Mouse (Mus musculus) cerebellum, adult 18-20 months (tissue): ENCODE data around the gene Myg1.

Experiments used
- DNase-seq, 2 experiments: peaks; one replicate each; pipeline ENCODE4 v3.0.0; 2021

Myg1 gene

DNA sequence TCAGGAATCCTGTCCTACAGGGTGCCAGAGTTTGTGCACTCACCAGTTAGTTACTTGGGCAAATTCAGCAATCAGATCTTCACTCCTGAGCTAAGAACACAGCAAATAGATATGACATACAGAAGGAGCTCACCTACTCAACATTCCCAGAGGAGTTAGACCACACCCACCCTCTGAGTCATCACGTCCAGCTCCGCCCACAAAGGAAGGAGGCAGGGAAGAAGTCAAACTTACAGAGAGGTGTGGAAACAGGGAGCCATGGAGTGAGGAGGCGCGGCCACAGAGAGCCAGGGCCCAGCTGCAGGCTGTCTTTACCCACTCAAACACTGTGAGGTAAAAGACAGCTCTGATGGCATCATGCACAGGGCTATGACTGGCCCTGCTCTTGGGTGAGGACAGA is 14.9 kb downstream of the Myg1 start:
- DNase-seq = no peak

DNA sequence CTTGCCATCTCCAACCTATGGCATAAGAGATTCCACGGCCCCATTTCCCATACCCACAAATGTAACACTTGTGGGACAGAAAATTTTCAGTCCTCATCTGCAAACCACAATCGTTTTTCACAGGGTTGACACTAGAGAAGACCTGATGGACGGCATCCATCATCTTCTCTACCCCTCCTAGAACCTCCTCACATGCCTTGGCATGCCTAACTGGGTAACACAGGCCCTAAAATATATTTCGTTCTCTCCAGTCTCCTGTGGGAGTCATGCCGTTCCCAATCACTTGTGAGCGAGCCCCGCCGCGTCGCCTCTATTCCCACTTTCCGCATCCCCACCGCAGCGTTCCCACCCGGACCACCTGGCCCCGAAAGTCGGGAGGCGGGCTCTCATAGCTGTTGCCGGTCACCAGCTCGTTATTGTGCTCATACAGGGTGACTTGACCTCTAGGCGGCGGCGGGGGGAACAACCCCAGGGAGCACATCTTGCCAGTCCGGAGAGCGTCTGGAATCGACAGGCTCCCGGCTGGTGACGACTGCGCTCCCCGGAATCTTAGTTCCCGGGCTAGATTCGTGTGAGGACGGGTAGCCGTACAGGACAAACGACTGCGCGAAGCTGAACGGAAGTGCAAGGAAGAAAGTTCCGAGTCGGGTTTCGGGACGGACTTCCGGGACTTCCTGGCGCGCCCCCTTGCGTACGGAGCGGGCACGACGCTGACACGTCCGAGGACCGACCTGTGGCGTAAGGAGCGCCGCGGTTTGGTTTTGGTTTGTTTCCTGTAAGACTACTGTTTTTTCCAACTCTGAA is 18.8 kb downstream of the Myg1 start, which contains the start of gene Aaas:
Aaas (minus strand) TSS at position 634 of the 804 bp plus-strand sequence.
- DNase-seq = peak; percentile 94 to 96

DNA sequence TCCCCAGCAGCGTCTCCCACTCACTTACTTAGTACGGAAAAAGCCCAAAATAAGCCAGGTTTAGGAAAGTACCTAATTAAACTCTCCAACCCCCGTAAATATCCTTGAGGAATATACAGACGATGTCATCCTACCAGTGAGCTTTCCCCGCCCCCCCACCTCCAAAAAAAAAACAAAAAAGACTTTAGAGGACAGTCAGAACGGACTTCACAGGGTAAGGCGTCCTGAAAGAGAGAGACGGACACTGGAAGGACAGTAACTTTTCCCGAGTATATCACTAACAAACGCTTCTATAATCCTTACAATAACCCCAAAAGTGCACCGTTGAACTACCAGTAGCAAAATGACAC is 19.4 kb downstream of the Myg1 start:
- no peak for DNase-seq

DNA sequence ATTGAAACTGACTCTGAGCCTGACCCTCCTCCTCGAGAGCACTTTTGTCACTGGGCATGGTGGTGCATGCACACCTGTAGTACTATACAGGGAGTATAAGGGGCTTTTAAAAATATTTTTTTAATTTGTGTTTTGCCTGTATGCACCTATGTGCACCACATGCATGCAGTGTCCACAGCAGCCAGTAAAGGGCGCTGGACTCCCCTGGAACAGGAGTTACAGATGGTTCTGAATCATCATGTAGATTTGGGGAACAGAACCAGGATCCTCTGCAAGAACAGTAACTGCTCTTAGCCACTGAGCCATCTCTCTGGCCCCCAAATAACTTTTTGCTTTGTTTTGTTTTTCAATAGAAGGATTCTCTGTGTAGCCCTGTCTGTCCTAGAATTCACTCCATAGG is 20.7 kb downstream of the Myg1 start:
- no peak for DNase-seq

DNA sequence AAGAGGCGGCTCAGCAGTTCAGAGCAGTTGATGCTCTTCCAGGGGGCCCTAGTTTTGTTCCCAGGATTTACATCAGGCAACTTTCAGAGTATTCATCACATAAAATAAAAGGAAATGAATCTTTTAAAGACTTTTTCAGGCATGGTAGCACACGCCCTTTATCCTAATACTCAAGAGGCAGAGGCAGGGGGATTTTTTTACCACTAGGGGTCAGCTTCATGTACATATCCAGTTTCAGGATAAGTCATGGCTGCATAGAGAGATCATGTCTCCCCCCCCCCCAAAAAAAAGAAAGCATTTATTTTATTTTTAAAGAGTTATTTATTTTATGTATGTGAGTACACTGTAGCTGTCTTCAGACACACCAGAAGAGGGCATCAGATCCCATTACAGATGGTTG is 22.5 kb downstream of the Myg1 start:
- no peak for DNase-seq

DNA sequence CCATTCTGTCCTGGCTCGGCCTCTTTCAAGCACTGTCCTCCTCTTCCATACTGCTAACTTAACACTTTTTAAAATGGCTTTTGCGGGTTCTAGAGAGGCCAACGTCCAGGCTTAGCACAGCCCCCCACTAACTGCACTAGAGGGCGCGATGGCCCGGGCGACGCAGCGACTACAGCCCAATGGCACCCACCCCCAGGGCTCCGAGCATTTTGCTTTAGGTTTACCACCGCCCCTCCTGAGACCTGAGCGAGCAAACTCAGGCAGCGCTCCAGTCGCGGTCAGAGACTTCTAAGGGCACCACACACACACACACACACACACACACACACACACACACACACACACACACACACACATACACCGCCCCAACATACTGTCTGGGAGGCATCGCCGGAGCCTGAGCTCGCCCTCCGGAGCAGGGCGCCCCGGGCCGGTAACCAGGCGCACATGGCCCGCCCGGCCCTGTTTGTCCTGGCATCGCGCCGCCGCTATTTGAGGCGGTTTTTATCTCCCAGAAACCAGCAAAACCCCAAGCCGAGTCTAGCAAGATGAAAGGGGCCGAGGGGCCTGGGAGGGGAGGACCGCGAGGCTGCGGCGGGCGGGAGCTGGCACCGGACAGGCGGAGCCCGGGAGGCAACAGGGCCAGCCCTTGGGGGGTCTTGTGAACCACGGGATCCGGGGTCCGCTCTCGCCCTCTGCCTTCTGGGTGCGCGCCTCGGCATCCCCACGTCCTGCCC is 23.8 kb downstream of the Myg1 start:
- peak in 1 of 2 experiments; percentile 39 for DNase-seq

DNA sequence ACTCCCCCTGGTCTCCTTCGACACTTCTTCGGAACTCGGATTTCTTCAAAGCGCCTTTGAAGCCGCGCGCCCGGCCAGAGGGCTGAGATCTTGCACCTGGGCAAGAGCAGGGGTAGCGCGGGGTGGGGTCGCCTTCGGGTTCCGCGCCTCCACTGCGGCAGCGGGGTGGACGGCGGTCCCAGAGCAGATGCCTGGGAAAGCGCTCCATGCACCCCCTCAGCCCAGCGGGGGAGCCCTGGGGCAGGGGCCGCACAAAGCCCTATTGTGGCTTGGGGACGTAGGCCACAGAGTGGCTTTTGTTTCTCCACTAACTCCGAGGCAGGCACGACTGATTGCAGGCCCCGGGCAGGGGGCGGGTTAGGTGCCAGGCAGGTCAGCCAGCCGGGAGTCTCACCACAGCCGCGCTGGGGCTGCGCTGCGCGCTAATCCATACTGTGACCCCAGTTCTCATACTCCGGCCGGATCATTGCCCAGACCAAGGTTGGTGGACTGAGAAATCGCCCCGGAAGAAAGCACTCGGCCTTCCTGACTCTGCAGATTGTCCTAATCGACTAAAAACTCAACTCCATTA is 24.4 kb downstream of the Myg1 start:
- DNase-seq = peak; percentile 16 to 20

DNA sequence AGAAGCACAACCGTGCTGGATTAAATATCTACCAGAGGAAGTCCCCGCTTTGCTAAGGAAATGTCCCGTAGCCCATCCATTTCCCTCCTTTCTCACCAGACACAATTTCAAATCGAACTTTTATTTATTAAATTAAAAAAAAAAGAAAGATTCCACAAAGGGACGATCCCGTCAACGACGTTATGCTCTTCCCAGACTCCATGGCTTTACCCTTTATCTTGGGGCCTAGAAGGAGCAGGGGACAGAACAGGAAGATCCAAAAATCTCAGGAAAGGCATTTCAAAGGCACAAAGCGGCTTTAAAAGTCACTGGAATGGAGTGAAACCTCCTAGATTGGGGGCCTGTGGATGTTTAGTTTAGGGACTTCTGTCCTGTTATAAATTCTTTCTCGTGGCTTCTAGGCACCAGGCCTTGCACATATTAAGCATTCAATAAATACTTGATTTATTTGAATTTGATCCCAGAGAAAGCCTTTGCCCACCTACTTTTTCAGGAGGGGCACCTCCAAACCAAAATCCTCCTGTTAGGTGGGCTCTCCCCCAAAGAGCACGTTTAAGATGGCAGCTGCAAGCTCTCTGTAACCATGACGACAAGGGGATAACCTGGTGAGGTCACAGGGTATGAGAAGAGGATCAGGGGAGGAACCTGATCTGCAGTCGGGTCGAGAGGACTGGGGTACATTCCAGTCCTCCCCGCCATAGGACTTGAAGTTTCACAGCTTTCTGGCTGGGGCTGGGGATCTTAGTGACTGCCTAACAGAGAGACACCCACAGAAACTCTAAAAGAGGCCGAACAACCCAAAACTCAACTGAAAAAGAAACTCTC is 25.2 kb downstream of the Myg1 start:
- no peak for DNase-seq

DNA sequence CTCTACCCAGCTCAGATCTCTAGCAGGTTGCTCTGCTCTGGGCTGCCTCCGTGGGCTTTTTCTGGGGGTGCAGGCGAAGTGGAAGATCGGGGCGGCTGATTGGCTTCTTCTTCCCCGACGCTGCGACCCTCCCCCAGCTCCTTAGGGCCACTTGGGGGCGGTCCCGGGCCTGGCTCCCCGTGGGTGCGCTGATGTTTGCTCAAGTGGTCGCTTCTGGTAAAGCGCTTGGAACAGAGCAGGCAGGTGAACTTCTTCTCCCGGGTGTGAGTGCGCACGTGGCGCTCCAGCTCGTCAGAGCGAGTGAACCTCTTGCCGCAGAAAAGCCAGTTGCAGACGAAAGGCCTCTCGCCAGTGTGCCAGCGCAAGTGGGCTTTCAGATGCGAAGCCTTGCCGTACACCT is 26.6 kb downstream of the Myg1 start:
- DNase-seq = no peak

DNA sequence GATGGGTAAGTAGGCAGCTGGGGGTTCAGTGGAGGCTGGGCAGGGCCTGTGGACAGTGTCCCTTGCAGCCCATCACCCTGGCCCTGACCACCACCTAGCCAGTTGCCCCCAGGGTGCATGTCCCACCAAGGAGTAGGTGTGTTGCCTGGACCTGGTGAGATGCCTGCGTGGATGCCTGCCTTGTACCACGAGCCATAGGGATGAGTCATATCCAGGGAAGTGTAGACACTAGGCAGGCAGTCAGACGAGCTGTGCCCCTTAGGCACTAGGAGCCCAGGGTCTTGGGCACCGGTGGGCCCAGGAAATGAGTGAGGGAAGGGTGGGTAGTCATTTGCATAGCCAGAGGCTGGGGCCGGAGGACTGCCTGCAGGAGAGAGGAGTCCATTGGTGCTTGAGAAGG is 27.3 kb downstream of the Myg1 start:
- no peak for DNase-seq

DNA sequence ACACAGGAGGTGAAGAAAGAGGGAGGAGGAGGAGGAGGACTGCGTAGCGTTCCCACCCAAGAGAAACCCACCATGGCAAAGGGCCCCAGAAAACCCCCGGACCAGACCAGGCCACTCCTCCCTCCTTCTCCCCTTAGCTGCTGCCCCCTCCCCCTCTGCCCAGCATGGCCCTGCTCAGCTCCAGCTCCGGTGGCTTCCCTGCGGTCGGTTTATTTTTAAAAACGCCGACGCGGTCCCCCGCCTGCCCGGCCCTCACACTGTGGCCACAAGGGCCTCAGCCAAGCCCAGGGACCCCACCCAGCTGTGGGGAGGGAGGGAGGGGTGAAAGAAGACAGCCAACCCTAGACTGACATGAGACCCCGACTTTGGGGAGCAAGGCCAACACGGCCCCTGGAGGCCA is 31.1 kb downstream of the Myg1 start:
- DNase-seq = no peak

DNA sequence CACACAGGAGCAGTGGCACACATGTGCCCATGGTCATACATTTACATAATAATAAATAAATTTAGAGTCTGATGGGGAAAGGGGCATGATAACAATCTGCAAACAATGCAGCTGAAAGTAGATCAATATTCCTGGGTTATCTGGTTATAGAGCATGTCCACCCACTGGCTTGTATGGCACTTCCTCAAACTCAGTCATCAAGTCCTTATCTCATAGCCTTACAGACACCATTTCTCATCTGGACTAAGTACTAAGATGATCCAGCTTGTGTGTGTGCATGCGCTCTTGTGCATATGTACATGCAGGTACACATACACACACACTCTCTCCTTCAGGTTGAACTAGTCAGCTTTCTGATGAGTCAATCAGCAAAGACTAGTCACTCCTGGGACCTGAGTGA is 33.2 kb downstream of the Myg1 start:
- no peak for DNase-seq

DNA sequence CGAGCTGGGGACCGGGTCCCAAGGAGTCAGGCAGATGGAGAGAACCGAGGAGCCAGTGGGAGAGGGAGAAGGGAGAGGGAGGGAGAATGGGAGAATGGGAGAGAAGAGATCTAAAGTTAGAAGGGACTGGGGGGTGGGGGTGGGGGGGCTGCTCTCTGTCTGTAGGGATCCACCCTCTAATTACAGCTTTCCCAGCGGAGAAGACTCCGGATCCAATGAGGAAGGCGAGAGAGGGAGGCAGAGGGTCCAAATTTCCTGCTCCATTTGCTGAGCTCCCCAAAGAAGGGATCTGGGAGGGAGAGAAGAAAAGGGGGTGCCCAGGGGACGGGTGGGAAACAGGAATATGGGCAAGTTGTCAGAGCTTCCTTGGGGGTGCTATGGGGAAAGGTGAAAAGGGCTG is 34.7 kb downstream of the Myg1 start:
- no peak for DNase-seq

DNA sequence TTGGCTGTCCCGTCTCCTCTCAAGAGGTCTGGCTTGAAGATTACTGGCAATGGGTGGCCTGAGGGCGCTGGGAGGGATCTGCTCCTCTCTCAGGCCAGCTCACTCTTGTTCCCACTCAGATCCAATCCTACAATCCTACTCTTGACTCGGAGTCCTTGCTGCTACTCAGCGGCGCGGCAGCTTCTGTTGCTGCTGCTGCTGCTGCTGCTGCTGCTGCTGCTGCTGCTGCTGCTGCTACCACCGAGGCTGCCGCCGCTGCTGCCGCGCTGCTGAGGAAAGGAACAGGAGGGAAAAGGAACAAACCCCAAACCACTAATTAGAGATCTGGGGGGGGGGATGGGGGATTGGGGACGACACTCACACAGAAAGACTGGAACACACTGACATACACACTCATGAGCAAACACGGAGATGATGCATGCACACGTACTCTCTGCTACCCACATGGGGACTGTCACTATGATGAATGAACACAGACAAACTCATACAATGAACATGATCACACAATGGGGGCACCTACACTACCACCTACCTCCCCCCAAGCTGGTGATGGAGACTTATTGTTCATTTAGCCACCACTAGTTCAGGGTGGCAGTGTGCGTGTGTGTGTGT is 35.3 kb downstream of the Myg1 start, which contains the start of gene Sp7:
Sp7 (minus strand) TSS at position 450 of the 612 bp plus-strand sequence.
- no peak for DNase-seq

DNA sequence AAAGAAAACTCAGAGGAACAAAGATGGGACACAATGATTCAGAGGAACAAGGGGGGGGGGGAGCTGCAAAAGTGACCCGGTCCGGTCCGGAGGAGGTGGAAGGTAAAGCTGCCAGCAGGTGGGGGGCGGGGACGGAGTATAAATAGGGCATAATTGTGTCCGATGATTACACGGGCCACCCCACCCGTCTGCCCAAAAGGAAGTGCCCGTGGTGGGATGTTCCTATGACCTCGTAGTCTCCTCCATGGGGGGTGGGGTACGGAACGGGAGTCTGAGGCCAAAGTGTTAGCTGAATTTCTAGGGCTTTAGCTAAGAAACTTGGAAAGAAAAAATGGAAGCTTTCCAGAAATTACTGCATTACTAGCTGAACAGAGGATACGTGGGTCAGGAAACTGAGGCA is 38.5 kb downstream of the Myg1 start:
- no peak for DNase-seq

DNA sequence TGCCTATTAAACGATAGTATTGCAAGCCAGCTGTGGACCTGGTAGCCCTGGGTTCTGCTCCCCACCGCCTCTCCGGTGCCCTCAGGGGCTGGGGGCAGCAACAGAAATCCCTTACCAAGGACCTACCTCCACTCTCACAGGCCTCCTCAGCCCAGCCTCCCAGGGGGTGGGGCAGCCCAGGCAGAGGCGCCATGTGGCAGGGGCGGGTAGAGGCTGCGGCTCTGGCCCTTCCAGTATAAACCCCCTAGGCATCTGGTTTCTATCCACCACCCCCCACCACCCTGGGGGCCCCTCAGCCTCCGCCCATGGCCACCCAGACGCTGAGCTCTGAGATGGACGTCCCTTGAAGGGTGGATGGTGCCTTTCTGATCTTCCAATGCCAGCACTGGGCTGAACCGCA is 39.2 kb downstream of the Myg1 start:
- DNase-seq = no peak

DNA sequence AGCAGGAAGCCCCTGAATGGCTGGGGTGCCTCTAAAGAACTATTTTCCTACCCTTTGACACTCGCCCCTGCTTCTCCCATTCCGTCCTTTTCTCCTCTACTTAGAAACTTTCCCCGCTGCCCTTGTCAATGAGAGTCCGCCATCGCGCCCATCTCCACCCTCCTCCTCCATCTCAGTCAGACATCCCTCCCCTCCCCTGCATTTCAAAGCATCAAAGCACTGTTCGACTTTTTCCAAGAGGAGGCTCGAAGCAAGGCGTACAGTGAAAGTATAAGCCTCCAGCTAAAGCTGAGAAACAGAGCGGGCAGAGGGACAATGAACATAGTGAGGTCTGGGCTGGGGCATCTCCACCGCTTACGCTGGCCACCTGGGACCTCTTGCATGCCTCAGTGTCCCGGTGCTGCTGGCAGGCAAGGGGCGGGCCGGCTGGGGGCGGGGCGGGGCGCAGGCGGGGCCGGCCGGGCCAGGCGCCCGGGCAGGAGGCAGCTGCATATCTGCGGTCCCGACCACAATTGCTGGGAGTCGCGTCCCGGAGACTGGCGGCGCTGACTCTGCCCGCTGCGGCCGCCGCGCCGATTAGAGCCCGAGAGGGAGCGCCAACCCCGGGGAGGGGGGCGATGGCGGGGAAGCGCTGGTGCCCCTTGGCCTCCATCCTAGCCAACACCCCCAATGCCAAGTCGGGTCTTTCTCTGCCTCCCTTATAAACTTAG is 45.1 kb downstream of the Myg1 start:
- DNase-seq = peak; percentile 31 to 47

DNA sequence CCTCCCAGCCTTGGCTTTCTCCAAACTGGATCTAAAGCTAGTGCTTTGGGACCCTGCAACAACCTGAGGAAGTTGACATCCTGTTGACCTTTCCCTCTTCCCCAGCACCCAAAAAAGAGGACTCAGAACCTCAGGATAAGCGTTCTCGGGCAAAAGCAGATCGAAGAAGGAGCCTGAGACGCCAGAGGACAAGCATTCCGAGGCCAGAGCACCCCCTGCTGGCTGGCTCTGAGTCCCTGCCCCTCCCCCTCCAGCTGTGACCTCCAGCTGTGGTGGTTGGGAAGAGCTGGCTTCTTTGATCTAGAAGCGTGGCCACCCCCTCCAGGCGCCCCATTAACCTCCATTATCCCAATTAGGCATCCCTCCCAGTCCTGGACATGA is 45.6 kb downstream of the Myg1 start:
- peak; percentile 41 to 54 for DNase-seq

DNA sequence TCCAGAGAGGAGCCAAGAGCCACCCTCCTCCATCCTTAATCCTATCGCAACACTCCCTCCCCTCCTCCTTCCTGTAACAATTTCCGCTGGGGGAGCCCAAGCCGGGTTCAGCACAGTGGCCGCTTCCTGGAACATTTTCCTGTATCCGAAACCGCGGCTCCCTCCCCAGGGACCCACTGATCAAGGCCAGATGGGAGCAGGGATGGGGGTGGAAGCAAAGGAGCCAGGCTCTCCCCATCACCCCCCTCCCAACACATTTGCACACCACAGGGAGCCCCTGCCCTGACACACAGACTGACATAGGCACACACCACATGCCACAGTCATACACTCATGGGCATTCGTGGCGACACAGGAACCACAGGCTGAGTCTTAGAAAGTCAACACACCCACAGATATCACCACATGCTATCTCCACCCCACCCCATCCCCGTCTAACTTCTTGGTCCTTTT is 46.3 kb downstream of the Myg1 start:
- DNase-seq = peak in 1 of 2 experiments; percentile 20

DNA sequence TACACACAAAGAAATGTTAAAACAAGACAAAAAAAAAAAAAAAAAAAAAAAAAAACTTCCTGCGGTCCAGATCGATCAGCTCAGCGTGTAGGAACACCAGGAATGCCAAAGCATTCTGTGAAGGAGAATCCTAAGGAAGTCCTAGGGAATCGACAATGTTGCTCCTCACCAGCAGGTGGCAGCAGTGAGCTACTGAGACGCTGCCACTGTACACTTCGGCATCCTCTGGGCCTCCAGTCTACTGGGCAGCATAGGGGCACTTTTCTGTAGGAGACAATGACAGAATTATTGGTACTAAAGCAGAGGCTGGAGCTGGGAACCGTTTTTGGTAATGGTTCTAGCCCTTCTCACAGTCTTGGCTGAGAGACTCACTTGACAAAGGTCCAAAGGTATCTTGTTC is 50.1 kb downstream of the Myg1 start:
- DNase-seq = peak; percentile 85 to 92

DNA sequence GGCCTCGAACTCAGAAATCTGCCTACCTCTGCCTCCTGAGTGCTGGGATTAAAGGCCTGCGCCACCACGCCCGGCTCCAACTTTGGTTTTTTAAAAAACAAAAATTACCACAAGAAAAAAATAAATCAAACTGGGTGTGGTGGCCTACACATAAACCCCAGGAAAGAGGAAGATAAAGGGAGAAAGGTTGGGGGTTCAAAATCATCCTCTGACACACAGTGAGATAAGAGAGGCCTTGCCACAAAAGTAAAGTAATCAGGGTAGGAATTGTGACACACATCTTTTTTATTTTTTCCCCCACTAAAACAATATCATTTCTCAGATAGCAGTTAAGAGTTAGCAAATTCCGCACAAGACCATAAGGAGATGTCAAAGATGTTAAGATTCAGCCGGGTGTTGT is 52.2 kb downstream of the Myg1 start:
- no peak for DNase-seq

DNA sequence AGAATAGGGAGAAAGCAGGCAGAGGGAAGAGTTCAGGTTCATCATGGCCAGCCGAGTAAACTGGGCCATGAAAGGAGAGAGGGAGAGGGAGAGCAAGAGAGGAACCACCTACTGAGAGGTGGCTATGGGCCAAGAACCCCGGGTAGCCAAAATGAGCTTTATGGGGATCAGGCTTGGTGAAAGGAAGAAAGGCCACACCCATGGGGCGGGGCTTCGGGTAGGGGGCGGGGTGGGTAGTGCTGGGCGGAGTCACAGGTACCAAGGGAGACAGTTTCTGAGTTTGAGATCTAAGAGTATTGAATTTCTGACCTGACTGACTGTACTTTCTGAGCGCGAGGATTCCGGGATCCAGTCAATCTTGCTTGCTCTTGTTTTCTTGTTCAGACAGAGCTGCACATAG is 55.1 kb downstream of the Myg1 start:
- DNase-seq = no peak
